Mouse (Mus musculus) cortical plate, adult 2 months (tissue): ENCODE results near the gene Ak3.

Source experiments
- CTCF ChIP-seq: fragments of 200-500 bp; IDR thresholded peaks from 2 replicates; pipeline ENCODE4 v1.5.1; 2011; ENCODE audit warnings: mild to moderate bottlenecking, control low read depth, low read length; ENCODE audit not compliant: insufficient read depth; ENCODE audit errors: extremely low read depth
- POLR2A ChIP-seq: fragments of 200-500 bp; IDR thresholded peaks from 2 replicates; pipeline ENCODE4 v1.6.1; 2011; ENCODE audit warnings: mild to moderate bottlenecking, low read length, control low read depth; ENCODE audit not compliant: insufficient read depth; ENCODE audit errors: extremely low read depth

DNA sequence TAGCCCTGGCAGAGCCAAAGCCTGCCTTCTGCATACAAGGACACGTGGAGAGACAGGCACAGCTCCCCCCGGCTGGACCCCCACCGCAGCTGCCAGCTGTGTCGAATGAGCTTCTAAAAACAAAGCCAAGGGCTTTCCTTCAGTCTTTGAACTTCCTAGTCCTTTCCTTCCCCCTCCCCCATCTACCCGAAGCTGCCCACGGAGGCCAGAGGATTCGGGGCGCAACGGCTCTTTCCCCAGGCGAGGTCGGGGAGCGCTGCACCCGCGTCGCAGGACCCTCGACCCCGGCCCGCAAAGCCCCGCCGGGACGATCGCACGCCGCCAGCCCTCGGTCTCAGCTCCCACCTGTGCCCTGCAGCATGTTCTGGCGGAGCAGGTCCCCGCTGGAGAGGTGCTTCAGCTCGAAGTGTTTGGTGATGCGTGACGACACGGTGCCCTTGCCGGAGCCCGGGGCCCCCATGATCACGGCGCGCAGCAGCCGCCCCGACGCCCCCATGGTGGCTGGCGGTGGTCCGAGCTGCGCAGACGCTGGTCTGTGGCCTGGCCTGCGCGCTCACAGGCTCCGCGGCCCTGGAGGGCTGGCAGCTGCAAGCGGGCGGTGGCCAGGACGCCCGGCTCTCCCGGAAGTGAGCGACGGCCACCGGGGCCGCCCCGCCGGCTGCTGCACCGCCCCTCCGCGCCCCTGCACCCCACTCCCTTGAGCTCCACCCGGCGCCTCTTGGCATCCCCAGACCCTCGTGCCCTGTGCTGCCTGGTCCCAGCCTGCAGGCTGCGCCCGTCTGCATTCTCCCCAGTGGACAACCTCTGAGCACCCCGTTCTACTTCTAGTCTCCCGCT lies at the start of gene Ak3:
- 0 out of 2 replicates have a peak, but pooled peaks have one; percentile 6 for TF ChIP-seq CTCF
- TF ChIP-seq POLR2A, result 0 out of 2 replicates have a peak, but pooled peaks have one; percentile 16
